23 mouse cellular contexts compared by ENCODE assay signal in the genomic region with DNA sequence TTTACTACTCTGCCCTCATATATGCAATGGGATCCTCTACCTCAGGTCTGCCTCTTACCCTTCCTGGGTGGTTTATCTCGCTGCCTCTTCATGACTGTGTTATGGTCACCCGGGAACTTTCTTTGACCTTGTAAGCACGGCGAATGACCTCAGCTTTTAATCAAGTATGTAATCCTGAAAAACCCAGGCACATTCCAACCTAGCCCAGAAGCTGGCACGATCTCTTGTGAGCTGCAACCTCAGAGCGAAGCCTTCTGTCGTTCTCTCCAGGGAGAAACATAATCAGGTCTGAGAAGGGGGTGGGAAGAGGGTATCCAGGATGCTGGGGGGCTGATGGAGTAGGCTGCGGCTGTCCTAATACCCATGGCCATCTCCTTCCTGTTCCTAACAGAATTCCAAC. TPM values are rescaled to one million over a fixed set of nuclear protein-coding genes. Genes with fewer than 3 reads are reported as not detected.
DNase-seq lines count a peak whose midpoint lies in the region; ATAC-seq and TF ChIP-seq lines count a peak whose summit lies in the region.
"Had no signal": no experiment of that assay in that cellular context is flagged by ENCODE, and none has a peak within 500 bp of the region (broad histone marks: within the 10 kb centered on the region; RNA-seq: fewer than 3 reads in every experiment).

No protein-coding gene starts in this region.

- peak; percentile 67 for DNase-seq in adrenal gland, adult 2 months
- no peak for DNase-seq in adrenal gland, postnatal 4 days (ENCODE audit: low spot score in 2 of 2)
- DNase-seq in heart, postnatal 4 days = no peak
- DNase-seq in embryonic facial prominence, embryonic 10.5 days (ENCODE audit: low spot score) = no peak
- DNase-seq in right cerebral cortex, postnatal 25 days = no peak
- DNase-seq: cerebellum, adult 11 months; embryo, embryonic 11 days; gastrocnemius, postnatal 36 days; liver, postnatal 0 days; lung, postnatal 14 days; spleen, adult 18-20 months; thymus, postnatal 25 days had no signal

- H3K36me3 ChIP-seq in heart, embryonic 16.5 days (ENCODE audit: control insufficient read depth, insufficient read depth) = no peaks in the 10 kb centered on the region
- no peaks in the 10 kb centered on the region for H3K36me3 ChIP-seq in embryonic facial prominence, embryonic 10.5 days (replicated peaks)
- H3K36me3 ChIP-seq in myocyte (ENCODE audit: control insufficient read depth, insufficient read depth) = no peaks in the 10 kb centered on the region
- H3K36me3 ChIP-seq: limb, embryonic 15.5 days; midbrain, embryonic 13.5 days; neural tube, embryonic 15.5 days had no signal

- H3K4me3 ChIP-seq in heart, embryonic 16.5 days (ENCODE audit: low read length) = no peak overlapping the region
- H3K4me3 ChIP-seq in embryonic facial prominence, embryonic 10.5 days = no peak overlapping the region
- no peak overlapping the region for H3K4me3 ChIP-seq in myocyte
- H3K4me3 ChIP-seq: erythroblast, embryonic 14.5 days; limb, embryonic 15.5 days; midbrain, embryonic 13.5 days; neural tube, embryonic 15.5 days had no signal

- no peak overlapping the region for H3ac ChIP-seq in myocyte (ENCODE audit: control insufficient read depth, insufficient read length)

- no peaks in the 10 kb centered on the region for H3K79me2 ChIP-seq in myocyte (ENCODE audit: control insufficient read depth, insufficient read depth)

- no peak overlapping the region for H3K4me2 ChIP-seq in heart, embryonic 16.5 days (ENCODE audit: low read depth, low read length)
- peak overlapping the region; percentile 37 for H3K4me2 ChIP-seq in myocyte (ENCODE audit: low read depth)
- H3K4me2 ChIP-seq: limb, embryonic 15.5 days; midbrain, embryonic 13.5 days; neural tube, embryonic 15.5 days had no signal

- H3K4me1 ChIP-seq in heart, embryonic 16.5 days (ENCODE audit: control insufficient read depth, insufficient read depth, low read length) = peaks cover 36% of the 10 kb centered on the region
- H3K4me1 ChIP-seq in embryonic facial prominence, embryonic 10.5 days = peaks cover 55% of the 10 kb centered on the region

- no peak for ATAC-seq in heart, embryonic 16.5 days (replicated peaks; ENCODE audit: extremely low read depth, insufficient read depth, low FRiP score)
- ATAC-seq: activated CD4-positive, CD25-positive, alpha-beta regulatory T cell, adult 4 months; CD4-positive, CD25-positive, alpha-beta regulatory T cell, adult 4 months; forebrain, embryonic 16.5 days; hindbrain, embryonic 16.5 days; intestine, embryonic 16.5 days; liver, postnatal 0 days; midbrain, embryonic 13.5 days had no signal

- no peak for TF ChIP-seq POLR2A in myocyte (IDR thresholded peaks at IDR 0.05; ENCODE audit: insufficient read length, low read depth)

- no peak overlapping the region for H3K27ac ChIP-seq in heart, embryonic 16.5 days (ENCODE audit: low read length)
- H3K27ac ChIP-seq in embryonic facial prominence, embryonic 10.5 days (replicated peaks) = 0 out of 2 replicates have a peak overlapping the region, but pooled peaks have one; percentile 37
- H3K27ac ChIP-seq: limb, embryonic 15.5 days; midbrain, embryonic 13.5 days; neural tube, embryonic 15.5 days had no signal

- peak overlapping the region; percentile 18; the same call in 1 of the 2 replicates for H3K9ac ChIP-seq in heart, embryonic 16.5 days (ENCODE audit: low read length)
- H3K9ac ChIP-seq: limb, embryonic 15.5 days; liver, postnatal 0 days; midbrain, embryonic 13.5 days; neural tube, embryonic 15.5 days had no signal

- no peaks in the 10 kb centered on the region for H3K9me3 ChIP-seq in heart, embryonic 16.5 days (replicated peaks; ENCODE audit: control insufficient read depth, low read length)
- H3K9me3 ChIP-seq in embryonic facial prominence, embryonic 10.5 days = no peaks in the 10 kb centered on the region
- H3K9me3 ChIP-seq: limb, embryonic 15.5 days; midbrain, embryonic 13.5 days; neural tube, embryonic 15.5 days had no signal

- peaks cover 4% of the 10 kb centered on the region; the same call in 1 of the 2 replicates for H3K27me3 ChIP-seq in heart, embryonic 16.5 days (ENCODE audit: control insufficient read depth, insufficient read depth, low read length)
- H3K27me3 ChIP-seq in embryonic facial prominence, embryonic 10.5 days (replicated peaks; ENCODE audit: low read depth, poor library complexity, severe bottlenecking) = no peaks in the 10 kb centered on the region
- peaks cover 11% of the 10 kb centered on the region for H3K27me3 ChIP-seq in myocyte (ENCODE audit: control insufficient read depth, insufficient read depth, insufficient read length)
- H3K27me3 ChIP-seq: midbrain, embryonic 13.5 days; neural tube, embryonic 15.5 days had no signal

- WGBS in heart, embryonic 16.5 days = 27% methylated on average over 8 of the region's 8 CpGs
- WGBS in embryonic facial prominence, embryonic 10.5 days = 56% methylated on average over 8 of the region's 8 CpGs

TF ChIP-seq in myocyte, 11 proteins besides CTCF, POLR2A, EP300 and RAD21:
- TF ChIP-seq CEBPB (IDR thresholded peaks at IDR 0.05; ENCODE audit: insufficient read depth, poor library complexity, severe bottlenecking) = no peak
TF ChIP-seq in myocyte: peak in this region for 0.

RNA-seq across cellular contexts. Expression of gene Clmn, which starts 45.8 kb away (rescaled TPM):
- total RNA-seq in adrenal gland, adult 2 months (2021) = 10 to 100 TPM in 1 of 2 experiments, 1 to 10 TPM in 1; 9.3 to 13.1 TPM
- polyA plus RNA-seq in adrenal gland, adult 2 months (2012; rRNA removed) = 1.4 and 1.5 TPM in 2 replicates
- total RNA-seq in adrenal gland, postnatal 4 days (2021) = 10 to 100 TPM; 20.3 to 26.9 TPM
- 0.49 and 0.76 TPM in 2 replicates for polyA plus RNA-seq in heart, embryonic 16.5 days (2015; fragmentation: Nextera tagmentation; extraction: Ambion mirVana)
- total RNA-seq in heart, postnatal 4 days (2021) = 1 to 10 TPM; 1.4 to 1.7 TPM
- polyA plus RNA-seq in embryonic facial prominence, embryonic 10.5 days (2016; fragmentation: Nextera tagmentation; extraction: Ambion mirVana) = 2.6 and 3.2 TPM in 2 replicates
- 0.07 TPM for polyA plus RNA-seq in myocyte (2012; fragmentation: generic; extraction: Trizol)
- polyA plus RNA-seq: CD4-positive, CD25-positive, alpha-beta regulatory T cell, adult 4 months had no signal
